Mouse (Mus musculus) small intestine, adult 2 months (tissue): ENCODE results near the gene Pak4. TPM values are rescaled to one million over a fixed set of nuclear protein-coding genes. Genes with fewer than 3 reads are reported as not detected.
"Not testable (repeated sequence)": the region's sequence is repeated elsewhere in the genome, so short reads cannot be mapped to it uniquely, and the experiment has no call there.

Source experiments
- H3K27ac ChIP-seq: fragments of 200-500 bp; 2 replicates; pipeline ENCODE4 v1.5.1; 2012; ENCODE audit warnings: low read depth, low read length, control low read depth, inconsistent platforms; ENCODE audit not compliant: insufficient read depth
- H3K27me3 ChIP-seq: fragments of 200-500 bp; 2 replicates; pipeline ENCODE4 v1.6.1; 2012; ENCODE audit warnings: mild to moderate bottlenecking, moderate library complexity, low read length, inconsistent platforms; ENCODE audit not compliant: control insufficient read depth, insufficient read depth
- H3K36me3 ChIP-seq: fragments of 200-500 bp; 2 replicates; pipeline ENCODE4 v1.6.1; 2012; ENCODE audit warnings: mild to moderate bottlenecking, low read length, control low read depth, inconsistent platforms; ENCODE audit not compliant: control insufficient read depth, insufficient read depth
- H3K4me1 ChIP-seq: fragments of 200-500 bp; 2 replicates; pipeline ENCODE4 v1.6.1; 2012; ENCODE audit warnings: low read length, inconsistent platforms, mixed read lengths; ENCODE audit not compliant: control insufficient read depth, insufficient read depth, insufficient read length
- H3K4me3 ChIP-seq: fragments of 200-500 bp; 2 replicates; pipeline ENCODE4 v1.5.1; 2012; ENCODE audit warnings: low read depth, mild to moderate bottlenecking, control low read depth, inconsistent platforms, low read length, moderate library complexity
- CTCF ChIP-seq: fragments of 200-500 bp; IDR thresholded peaks from 2 replicates; pipeline ENCODE4 v1.5.1; 2012; ENCODE audit warnings: low read depth, mild to moderate bottlenecking, control low read depth, inconsistent platforms, low read length, moderate library complexity, mixed read lengths; ENCODE audit not compliant: insufficient replicate concordance, insufficient read length; ENCODE audit errors: extremely low read depth
- POLR2A ChIP-seq: fragments of 200-500 bp; IDR thresholded peaks from 2 replicates; pipeline ENCODE4 v1.6.1; 2012; ENCODE audit warnings: low read depth, mild to moderate bottlenecking, control low read depth, inconsistent platforms, low read length, moderate library complexity
- whole genome bisulfite sequencing: fragments of 180-500 bp; shearing (Covaris S2); methylation state at CpG from one replicate; pipeline ENCODE4 v1.1.7; 2018; 5-methylcytosine and 5-hydroxymethylcytosine counted together
- polyA plus RNA-seq: library from polyadenylated mRNA; depleted of rRNA; stranded (reverse); fragments of >200 nt; gene quantifications from 2 replicates; pipeline ENCODE4 v1.2.3, GENCODE M21; 2012

Pak4 gene
- polyA plus RNA-seq, 1 experiment = 112 TPM

DNA sequence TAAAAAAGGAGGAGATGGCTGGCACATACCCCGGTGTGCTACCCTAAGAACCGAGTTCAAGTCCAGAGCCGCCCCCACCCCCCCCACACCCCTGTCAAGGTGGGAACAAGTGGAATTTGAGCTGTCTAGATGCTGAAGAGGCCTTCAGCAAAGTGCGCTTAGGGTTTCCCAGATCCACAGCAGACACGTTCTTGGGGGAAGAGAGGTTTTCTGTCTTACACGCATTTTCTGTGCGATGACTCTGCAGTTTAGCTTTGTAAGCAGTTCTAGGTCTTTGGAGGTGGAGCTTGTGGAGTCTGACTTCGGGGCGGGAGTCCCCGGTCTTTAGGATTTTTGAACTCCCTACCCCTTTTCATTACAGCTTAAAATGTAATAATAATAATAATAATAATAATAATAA, 33.1 kb upstream of the Pak4 start, which contains the start of gene Acp7:
TSS of gene Acp7 (minus strand) at position 260 of the 400 bp plus-strand sequence.
- H3K4me3 ChIP-seq = no peak within 1 kb of the TSS
- peaks cover 23% of the 10 kb centered on the region for H3K27me3 ChIP-seq
- H3K4me1 ChIP-seq = no peaks in the 10 kb centered on the region
- 30% methylated on average over 10 of the region's 10 CpGs for WGBS
- no peak within 1 kb of the TSS for H3K27ac ChIP-seq
- no peak for TF ChIP-seq POLR2A
- TF ChIP-seq CTCF = no peak
- H3K36me3 ChIP-seq = no peaks in the 10 kb centered on the region

DNA sequence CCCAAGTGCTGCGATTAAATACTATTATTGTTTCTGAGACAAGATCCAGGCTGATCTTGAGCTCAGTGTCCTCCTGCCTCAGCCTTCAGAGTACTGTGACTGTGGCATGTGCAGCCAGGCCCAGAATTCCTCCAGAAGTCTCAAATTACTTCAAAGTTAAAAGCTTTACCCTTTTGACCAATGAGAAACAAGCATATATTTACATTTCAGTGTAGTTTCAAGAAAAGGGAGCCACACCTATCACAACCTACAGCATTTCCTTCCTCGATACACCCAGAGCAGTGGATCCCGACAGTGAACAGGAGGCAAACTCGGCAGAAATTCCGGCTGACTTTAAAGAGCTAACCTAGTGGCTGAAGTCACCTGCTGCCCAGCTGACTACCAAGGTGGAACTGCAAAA, 26.8 kb upstream of the Pak4 start:
- no peak overlapping the region for H3K4me3 ChIP-seq
- H3K27me3 ChIP-seq = peaks cover 10% of the 10 kb centered on the region
- WGBS = 41% methylated on average over 5 of the region's 5 CpGs
- H3K27ac ChIP-seq = no peak overlapping the region
- TF ChIP-seq POLR2A = no peak
- no peak for TF ChIP-seq CTCF
- H3K36me3 ChIP-seq = no peaks in the 10 kb centered on the region
- no peaks in the 10 kb centered on the region for H3K4me1 ChIP-seq

GRCm38 (mm10) chr7:28619098-28619715, 21.2 kb upstream of the Pak4 start:
- no peaks in the 10 kb centered on the region for H3K27me3 ChIP-seq
- TF ChIP-seq CTCF (no peak), POLR2A (no peak)
- 24% methylated on average over 9 of the region's 9 CpGs for WGBS

GRCm38 (mm10) chr7:28605951-28606350, 8.0 kb upstream of the Pak4 start:
- 76% methylated on average over 8 of the region's 8 CpGs for WGBS
- H3K27ac ChIP-seq = no peak overlapping the region
- no peak overlapping the region for H3K4me3 ChIP-seq
- TF ChIP-seq POLR2A = no peak
- no peak for TF ChIP-seq CTCF
- H3K27me3 ChIP-seq = no peaks in the 10 kb centered on the region
- no peaks in the 10 kb centered on the region for H3K36me3 ChIP-seq
- H3K4me1 ChIP-seq = no peaks in the 10 kb centered on the region

More at GRCm38 (mm10) chr7:28619098-28619715, 21.2 kb upstream of the Pak4 start:
- Histone ChIP-seq H3K36me3 (no peaks in the 10 kb centered on the region), H3K27ac (no peak overlapping the region), H3K4me1 (no peaks in the 10 kb centered on the region), H3K4me3 (no peak overlapping the region)

DNA sequence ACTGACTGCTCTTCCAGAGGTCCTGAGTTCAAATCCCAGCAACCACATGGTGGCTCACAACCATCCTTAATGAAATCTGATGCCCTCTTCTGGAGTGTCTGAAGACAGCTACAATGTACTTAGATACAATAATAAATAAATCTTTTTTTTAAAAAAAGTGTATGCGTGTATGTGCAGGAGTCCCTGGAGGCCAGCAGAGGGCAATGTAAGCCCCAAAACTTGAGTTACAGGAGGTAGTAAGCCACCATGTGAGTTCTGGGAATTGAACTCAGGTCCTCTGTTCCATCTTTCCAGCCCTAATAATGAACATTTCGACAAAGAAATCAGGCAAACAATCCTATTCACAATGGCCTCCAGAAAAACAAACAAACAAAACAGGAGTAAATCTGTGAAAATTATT, 5.8 kb upstream of the Pak4 start:
- WGBS = 75% methylated on average over 2 of the region's 2 CpGs
- H3K36me3 ChIP-seq, H3K4me3 ChIP-seq: not testable (repeated sequence)

DNA sequence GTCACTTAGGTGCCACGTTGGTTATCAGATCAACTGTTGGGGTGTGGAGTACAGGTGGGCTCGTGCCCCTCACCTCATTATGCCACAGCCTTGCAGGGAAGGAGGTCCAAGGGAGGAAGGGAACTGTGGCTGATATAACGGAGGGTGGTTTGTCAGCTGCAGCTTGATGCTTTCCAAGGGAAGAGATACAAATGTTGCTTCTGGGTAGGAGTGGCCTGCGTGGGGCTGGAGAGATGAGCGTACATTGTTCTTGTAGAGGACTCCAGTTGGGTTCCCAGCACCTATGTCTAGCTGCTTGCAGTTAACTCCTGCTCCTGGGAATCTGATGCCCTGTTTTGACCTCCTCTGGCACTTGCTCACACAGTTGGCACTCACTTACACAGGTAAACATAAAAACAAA, 5.2 kb upstream of the Pak4 start:
- 73% methylated on average over 5 of the region's 5 CpGs for WGBS
- no peak for TF ChIP-seq POLR2A
- Histone ChIP-seq H3K36me3 (no peaks in the 10 kb centered on the region), H3K4me1 (no peaks in the 10 kb centered on the region), H3K4me3 (no peak overlapping the region), H3K27ac (no peak overlapping the region), H3K27me3 (no peaks in the 10 kb centered on the region)

More for the DNA sequence above, 5.8 kb upstream of the Pak4 start:
- not testable (repeated sequence) for H3K27me3 ChIP-seq, H3K27ac ChIP-seq, H3K4me1 ChIP-seq

GRCm38 (mm10) chr7:28601668-28602067, 3.7 kb upstream of the Pak4 start:
- Histone ChIP-seq H3K4me3 (no peak overlapping the region), H3K36me3 (no peaks in the 10 kb centered on the region), H3K4me1 (no peaks in the 10 kb centered on the region), H3K27me3 (no peaks in the 10 kb centered on the region), H3K27ac (no peak overlapping the region)
- TF ChIP-seq CTCF (peak; percentile 88; the same call in 1 of the 2 replicates), POLR2A (no peak)
- WGBS = 17% methylated on average over 7 of the region's 7 CpGs

GRCm38 (mm10) chr7:28601029-28601428, 3.0 kb upstream of the Pak4 start:
- Histone ChIP-seq H3K27me3 (no peaks in the 10 kb centered on the region), H3K4me1 (peaks cover 5% of the 10 kb centered on the region; the same call in 1 of the 2 replicates), H3K4me3 (no peak overlapping the region), H3K36me3 (no peaks in the 10 kb centered on the region), H3K27ac (no peak overlapping the region)
- TF ChIP-seq CTCF (peak; percentile 89; the same call in 1 of the 2 replicates), POLR2A (no peak)
- 2% methylated on average over 11 of the region's 11 CpGs for WGBS
